Mouse (Mus musculus) MEL (cell line): ENCODE measurements around the gene Zg16. TPM values are rescaled to one million over a fixed set of nuclear protein-coding genes. Genes with fewer than 3 reads are reported as not detected.
A peak's percentile ranks its signal among the peaks of the same experiment; 100 is the strongest.

ENCODE experiments used
- DNase-seq: peaks from one replicate; pipeline ENCODE4 v3.0.0; 2011; ENCODE audit warnings: low read depth, low spot score
- H3K27ac ChIP-seq: 2 replicates; pipeline ENCODE4 v1.5.1; 2012; ENCODE audit warnings: low read depth, mild to moderate bottlenecking, control low read depth, low read length, moderate library complexity; ENCODE audit not compliant: control insufficient read depth
- H3K27me3 ChIP-seq, 2 experiments: fragments of 150-350 bp in 1 of 2; sonication (generic) in 1 of 2; 2 replicates each; pipeline ENCODE4 v1.6.1; 2012; ENCODE audit warnings: low read length in 2 of 2, mild to moderate bottlenecking in 2 of 2, improper control_type of control experiment in 1 of 2, moderate library complexity in 1 of 2; ENCODE audit not compliant: insufficient read depth in 2 of 2, control insufficient read depth in 1 of 2
- H3K36me3 ChIP-seq, 2 experiments: 2 replicates each; pipeline ENCODE4 v1.6.1; 2012 to 2014; ENCODE audit warnings: low read length in 2 of 2, improper control_type of control experiment in 1 of 2, inconsistent platforms in 1 of 2, mild to moderate bottlenecking in 1 of 2; ENCODE audit not compliant: insufficient read depth in 2 of 2, control insufficient read depth in 1 of 2
- H3K4me1 ChIP-seq, 2 experiments: fragments of 150-350 bp in 1 of 2; sonication (generic) in 1 of 2; 2 replicates each; pipeline ENCODE4 v1.6.1; 2012; ENCODE audit warnings: low read length in 2 of 2, improper control_type of control experiment in 1 of 2, mild to moderate bottlenecking in 1 of 2; ENCODE audit not compliant: insufficient read depth in 2 of 2, control insufficient read depth in 1 of 2
- H3K4me3 ChIP-seq, 2 experiments: fragments of 150-350 bp in 1 of 2; sonication (generic) in 1 of 2; 2 replicates each; pipeline ENCODE4 v1.5.1; 2012; ENCODE audit warnings: low read depth in 2 of 2, low read length in 2 of 2, mild to moderate bottlenecking in 2 of 2, moderate library complexity in 2 of 2, control low read depth in 1 of 2, improper control_type of control experiment in 1 of 2; ENCODE audit not compliant: control insufficient read depth in 1 of 2, insufficient read depth in 1 of 2
- H3K79me2 ChIP-seq: 2 replicates; pipeline ENCODE4 v1.6.1; 2012; ENCODE audit warnings: mild to moderate bottlenecking, low read length, moderate library complexity; ENCODE audit not compliant: control insufficient read depth, poor library complexity, insufficient read depth
- H3K9ac ChIP-seq: 2 replicates; pipeline ENCODE4 v1.6.1; 2012; ENCODE audit warnings: low read depth, mild to moderate bottlenecking, control low read depth, low read length, moderate library complexity; ENCODE audit not compliant: control insufficient read depth, poor library complexity, severe bottlenecking
- H3K9me3 ChIP-seq: fragments of 150-350 bp; sonication (generic); replicated peaks from 2 replicates; pipeline ENCODE4 v1.6.1; 2012; ENCODE audit warnings: mild to moderate bottlenecking, low read length, improper control_type of control experiment, moderate library complexity; ENCODE audit not compliant: insufficient read depth
- CHD1 ChIP-seq: IDR thresholded peaks from 2 replicates; pipeline ENCODE4 v1.6.1; 2012; ENCODE audit warnings: low read depth, mild to moderate bottlenecking, inconsistent platforms, low read length, improper control_type of control experiment
- CHD2 ChIP-seq: IDR thresholded peaks from 2 replicates; pipeline ENCODE4 v1.6.1; 2011; ENCODE audit warnings: low read length, improper control_type of control experiment
- E2F4 ChIP-seq: IDR thresholded peaks from 2 replicates; pipeline ENCODE4 v1.6.1; 2011; ENCODE audit warnings: low read depth, low read length, improper control_type of control experiment, borderline replicate concordance
- ELF1 ChIP-seq: IDR thresholded peaks from 2 replicates; pipeline ENCODE4 v1.6.1; 2014; ENCODE audit warnings: low read depth, mild to moderate bottlenecking, inconsistent platforms, low read length, improper control_type of control experiment, moderate library complexity
- ETS1 ChIP-seq: IDR thresholded peaks from 2 replicates; pipeline ENCODE4 v1.6.1; 2012; ENCODE audit warnings: low read depth, mild to moderate bottlenecking, inconsistent platforms, low read length, improper control_type of control experiment, moderate library complexity
- GABPA ChIP-seq: IDR thresholded peaks from 2 replicates; pipeline ENCODE4 v1.6.1; 2012; ENCODE audit warnings: low read depth, mild to moderate bottlenecking, inconsistent platforms, low read length, improper control_type of control experiment, moderate library complexity
- GATA1 ChIP-seq: IDR thresholded peaks from 2 replicates; pipeline ENCODE4 v1.6.1; 2011; ENCODE audit warnings: low read depth, low read length, improper control_type of control experiment
- HCFC1 ChIP-seq: IDR thresholded peaks from 2 replicates; pipeline ENCODE4 v1.6.1; 2012; ENCODE audit warnings: low read depth, mild to moderate bottlenecking, inconsistent platforms, low read length, improper control_type of control experiment, moderate library complexity
- JUND ChIP-seq: IDR thresholded peaks from 2 replicates; pipeline ENCODE4 v1.6.1; 2011; ENCODE audit warnings: low read depth, mild to moderate bottlenecking, improper control_type of control experiment, low read length
- MAX ChIP-seq: IDR thresholded peaks from 2 replicates; pipeline ENCODE4 v1.6.1; 2011; ENCODE audit warnings: low read length, improper control_type of control experiment
- MAZ ChIP-seq: IDR thresholded peaks from 2 replicates; pipeline ENCODE4 v1.6.1; 2012; ENCODE audit warnings: low read depth, mild to moderate bottlenecking, inconsistent platforms, low read length, improper control_type of control experiment
- MEF2A ChIP-seq: IDR thresholded peaks from 2 replicates; pipeline ENCODE4 v1.6.1; 2014; ENCODE audit warnings: low read depth, mild to moderate bottlenecking, inconsistent platforms, low read length, improper control_type of control experiment; ENCODE audit not compliant: poor library complexity, insufficient replicate concordance, severe bottlenecking; ENCODE audit errors: extremely low read depth
- MXI1 ChIP-seq: IDR thresholded peaks from 2 replicates; pipeline ENCODE4 v1.6.1; 2011; ENCODE audit warnings: mild to moderate bottlenecking, low read depth, low read length, improper control_type of control experiment
- MYC ChIP-seq: IDR thresholded peaks from 2 replicates; pipeline ENCODE4 v1.6.1; 2011; ENCODE audit warnings: low read depth, mild to moderate bottlenecking, low read length, improper control_type of control experiment, moderate library complexity
- NELFE ChIP-seq: IDR thresholded peaks from 2 replicates; pipeline ENCODE4 v1.6.1; 2011; ENCODE audit warnings: low read depth, low read length, improper control_type of control experiment
- POLR2A ChIP-seq, 2 experiments: IDR thresholded peaks; 2 replicates each; pipeline ENCODE4 v1.6.1; 2011 to 2012; ENCODE audit warnings: low read length in 2 of 2, mild to moderate bottlenecking in 2 of 2, control low read depth in 1 of 2, improper control_type of control experiment in 1 of 2, low read depth in 1 of 2, moderate library complexity in 1 of 2; ENCODE audit not compliant: control insufficient read depth in 1 of 2, insufficient read depth in 1 of 2, poor library complexity in 1 of 2
- POLR2AphosphoS2 ChIP-seq: IDR thresholded peaks from 2 replicates; pipeline ENCODE4 v1.6.1; 2011; ENCODE audit warnings: low read length, improper control_type of control experiment
- RAD21 ChIP-seq: IDR thresholded peaks from 2 replicates; pipeline ENCODE4 v1.6.1; 2011; ENCODE audit warnings: mild to moderate bottlenecking, low read depth, low read length, improper control_type of control experiment
- RCOR1 ChIP-seq: IDR thresholded peaks from 2 replicates; pipeline ENCODE4 v1.6.1; 2012; ENCODE audit warnings: low read depth, mild to moderate bottlenecking, inconsistent platforms, low read length, improper control_type of control experiment
- SIN3A ChIP-seq: IDR thresholded peaks from 2 replicates; pipeline ENCODE4 v1.6.1; 2012; ENCODE audit warnings: low read length, improper control_type of control experiment, inconsistent platforms
- SMC3 ChIP-seq: IDR thresholded peaks from 2 replicates; pipeline ENCODE4 v1.6.1; 2011; ENCODE audit warnings: low read depth, low read length, improper control_type of control experiment
- TAL1 ChIP-seq: IDR thresholded peaks from 2 replicates; pipeline ENCODE4 v1.6.1; 2012; ENCODE audit warnings: mild to moderate bottlenecking, inconsistent platforms, low read length, moderate library complexity, mixed read lengths
- USF1 ChIP-seq: IDR thresholded peaks from 2 replicates; pipeline ENCODE4 v1.6.1; 2014; ENCODE audit warnings: low read depth, mild to moderate bottlenecking, inconsistent platforms, low read length, improper control_type of control experiment, moderate library complexity
- USF2 ChIP-seq, 2 experiments: IDR thresholded peaks; 2 replicates each; pipeline ENCODE4 v1.6.1; 2011 to 2012; ENCODE audit warnings: improper control_type of control experiment in 2 of 2, low read length in 2 of 2, borderline replicate concordance in 1 of 2, inconsistent platforms in 1 of 2, low read depth in 1 of 2, mild to moderate bottlenecking in 1 of 2; ENCODE audit not compliant: insufficient read depth in 1 of 2
- ZC3H11A ChIP-seq: IDR thresholded peaks from 2 replicates; pipeline ENCODE4 v1.6.1; 2012; ENCODE audit warnings: low read depth, mild to moderate bottlenecking, inconsistent platforms, low read length, improper control_type of control experiment
- polyA plus RNA-seq, 2 experiments: library from polyadenylated mRNA; stranded (reverse) in 1 of 2; unstranded in 1 of 2; fragments of >175 nt in 1 of 2; fragments of >200 nt in 1 of 2; gene quantifications; 2 replicates each; pipeline versions ENCODE4 v1.2.1 to v1.2.4; 2012; ENCODE audit warnings: low replicate concordance in 2 of 2, low read depth in 1 of 2; ENCODE audit not compliant: insufficient read length in 2 of 2, insufficient read depth in 1 of 2, missing spikeins in 1 of 2
- total RNA-seq: library from RNA; depleted of rRNA; stranded (reverse); fragments of 300-350 nt; gene quantifications from 2 replicates; pipeline ENCODE4 v1.2.3, GENCODE M21; 2012

The Zg16 gene
- total and polyA plus RNA-seq, 3 experiments, result 50.4 to 89.3 TPM; not detected in 1

DNA sequence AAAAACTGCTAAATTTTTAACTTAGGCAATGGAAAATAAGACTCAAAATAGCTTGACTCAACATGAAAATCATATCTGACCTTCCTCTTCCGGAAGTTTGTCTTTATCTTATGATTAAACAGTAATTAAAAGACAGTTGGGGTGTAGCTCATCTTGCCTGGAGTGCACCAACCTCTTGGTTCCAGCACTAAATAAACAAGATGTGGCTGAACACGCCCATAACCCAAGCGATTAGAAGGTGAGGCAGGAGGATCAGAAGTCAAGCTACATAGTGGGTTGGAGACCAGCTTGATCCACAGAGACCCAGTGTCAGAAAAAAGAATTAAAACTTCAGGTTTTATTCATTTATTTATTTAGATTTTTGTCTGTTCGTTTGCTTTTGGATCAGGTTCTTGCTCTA lies 3.4 kb downstream of the Zg16 start (continued):
- TF ChIP-seq RAD21 (no peak), GABPA (no peak), SMC3 (no peak), ETS1 (no peak), ZC3H11A (no peak), TAL1 (peak; percentile 53), CHD1 (no peak)
- TF ChIP-seq, all 39 proteins: peak for 4

DNA sequence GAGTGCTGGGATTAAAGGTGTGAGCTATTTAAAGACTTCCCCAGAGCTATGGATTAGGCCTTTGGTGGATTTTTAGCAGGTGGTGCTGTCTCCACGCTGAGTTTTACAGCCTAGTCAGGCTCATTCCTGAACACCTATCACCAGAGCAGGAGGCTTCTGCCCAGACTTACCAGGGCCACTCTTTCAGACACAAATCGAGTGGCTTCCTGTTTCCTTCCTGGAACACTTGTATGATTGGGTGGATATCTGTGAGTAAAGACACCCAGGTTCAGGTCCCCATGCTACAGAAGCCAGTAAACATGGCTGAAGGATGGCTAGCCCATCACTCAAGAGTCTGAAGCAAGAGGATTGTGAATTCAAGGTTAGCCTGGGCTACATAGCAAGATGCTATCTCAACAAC lies 4.1 kb downstream of the Zg16 start:
- no peak for TF ChIP-seq NELFE
- TF ChIP-seq ELF1, result no peak
- no peak for TF ChIP-seq E2F4
- no peak for TF ChIP-seq MYC
- H3K27ac ChIP-seq, result peak overlapping the region; percentile 89

DNA sequence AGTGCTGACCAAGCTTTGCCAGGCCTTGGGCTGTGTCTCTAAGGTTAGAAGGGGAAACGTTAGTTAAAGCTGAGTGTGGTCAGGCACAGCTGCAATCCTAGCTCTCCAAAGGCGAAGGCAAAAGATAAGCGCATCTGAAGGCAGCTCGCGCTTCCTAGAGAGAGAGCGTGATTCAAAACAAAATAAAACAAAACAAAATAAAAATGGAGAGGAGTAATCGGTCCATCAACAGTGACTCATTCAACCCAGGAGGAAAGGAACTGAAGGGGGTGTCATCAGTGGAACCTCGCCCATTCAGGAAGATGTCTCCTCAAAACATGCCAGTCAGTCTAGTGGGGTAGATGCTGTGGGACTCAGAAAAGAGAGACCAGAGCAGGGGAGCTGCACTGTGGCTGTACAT lies 4.9 kb downstream of the Zg16 start:
- peaks cover 24% of the 10 kb centered on the region for H3K79me2 ChIP-seq
- peak overlapping the region; percentile 2 for H3K9ac ChIP-seq
- peak; percentile 75 for TF ChIP-seq GATA1
- no peak for TF ChIP-seq CHD1
- peak; percentile 18; the same call in 1 of the 2 replicates for TF ChIP-seq TAL1
- H3K4me1 ChIP-seq, result peaks cover 16 to 30% of the 10 kb centered on the region in 2 experiments
- H3K4me3 ChIP-seq, result no peak overlapping the region
- H3K27me3 ChIP-seq, result no peaks in the 10 kb centered on the region
- DNase-seq, result peak; percentile 77
- H3K9me3 ChIP-seq, result no peaks in the 10 kb centered on the region
- peak overlapping the region; percentile 89 for H3K27ac ChIP-seq
- peaks cover 0 to 29% of the 10 kb centered on the region in 2 experiments; a peak in 3 of 4 replicates for H3K36me3 ChIP-seq

More for the DNA sequence above, 4.1 kb downstream of the Zg16 start:
- Histone ChIP-seq H3K9me3 (no peaks in the 10 kb centered on the region), H3K36me3 (peaks cover 0 to 31% of the 10 kb centered on the region in 2 experiments; a peak in 3 of 4 replicates), H3K4me1 (peaks cover 16 to 33% of the 10 kb centered on the region in 2 experiments), H3K4me3 (no peak overlapping the region), H3K9ac (peak overlapping the region; percentile 2), H3K27me3 (no peaks in the 10 kb centered on the region), H3K79me2 (peaks cover 28% of the 10 kb centered on the region)
- peak; percentile 54 for DNase-seq

DNA sequence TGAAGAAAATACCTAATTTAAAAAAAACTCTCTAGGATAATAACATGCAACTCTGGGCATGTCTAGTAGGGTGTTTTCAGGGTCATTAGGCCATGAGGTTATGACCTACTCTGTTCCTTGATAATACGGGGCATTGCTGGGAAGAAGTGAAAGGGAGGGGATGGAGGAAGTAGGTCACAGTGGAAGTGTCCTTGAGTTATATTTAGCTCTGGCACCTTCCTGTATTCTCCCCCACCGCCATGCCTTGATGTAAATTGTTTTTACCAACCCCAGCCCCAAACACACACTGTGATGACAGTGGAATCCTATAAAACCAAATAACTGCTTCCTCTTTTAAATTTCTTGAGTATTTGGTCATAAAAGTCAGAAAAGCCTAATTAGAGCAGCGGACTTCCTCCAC lies 7.1 kb downstream of the Zg16 start:
- Histone ChIP-seq H3K27ac (no peak overlapping the region), H3K9me3 (no peaks in the 10 kb centered on the region), H3K4me1 (peaks cover 16 to 30% of the 10 kb centered on the region in 2 experiments), H3K36me3 (peaks cover 0 to 29% of the 10 kb centered on the region in 2 experiments), H3K4me3 (no peak overlapping the region), H3K27me3 (no peaks in the 10 kb centered on the region), H3K79me2 (peaks cover 8% of the 10 kb centered on the region), H3K9ac (no peak overlapping the region)
- DNase-seq, result no peak
- TF ChIP-seq MAX (no peak), CHD1 (no peak), E2F4 (no peak), USF1 (no peak), SMC3 (no peak), ZC3H11A (no peak), MYC (no peak), CHD2 (no peak), MAZ (no peak), MXI1 (no peak), SIN3A (no peak), MEF2A (no peak), POLR2AphosphoS2 (no peak), HCFC1 (no peak), RCOR1 (no peak), JUND (no peak), USF2 (IDR thresholded peaks at IDR 0.05; ENCODE audit: borderline replicate concordance in 1 of 2, insufficient read depth in 1 of 2, low read depth in 1 of 2, low read length in 2 of 2) (no peak), GATA1 (no peak), POLR2A (IDR thresholded peaks at IDR 0.05; ENCODE audit: control insufficient read depth in 1 of 2, insufficient read depth in 1 of 2, low read depth in 1 of 2, low read length in 2 of 2, poor library complexity in 1 of 2) (no peak)
